Mouse (Mus musculus): ENCODE measurements around the gene Ceacam20. TPM values are rescaled to one million over a fixed set of nuclear protein-coding genes. Genes with fewer than 3 reads are reported as not detected.
"Not testable (repeated sequence)": the region's sequence is repeated elsewhere in the genome, so short reads cannot be mapped to it uniquely, and the experiment has no call there.

The Ceacam20 gene
- polyA plus RNA-seq, 1 experiment: 1.6 TPM

DNA sequence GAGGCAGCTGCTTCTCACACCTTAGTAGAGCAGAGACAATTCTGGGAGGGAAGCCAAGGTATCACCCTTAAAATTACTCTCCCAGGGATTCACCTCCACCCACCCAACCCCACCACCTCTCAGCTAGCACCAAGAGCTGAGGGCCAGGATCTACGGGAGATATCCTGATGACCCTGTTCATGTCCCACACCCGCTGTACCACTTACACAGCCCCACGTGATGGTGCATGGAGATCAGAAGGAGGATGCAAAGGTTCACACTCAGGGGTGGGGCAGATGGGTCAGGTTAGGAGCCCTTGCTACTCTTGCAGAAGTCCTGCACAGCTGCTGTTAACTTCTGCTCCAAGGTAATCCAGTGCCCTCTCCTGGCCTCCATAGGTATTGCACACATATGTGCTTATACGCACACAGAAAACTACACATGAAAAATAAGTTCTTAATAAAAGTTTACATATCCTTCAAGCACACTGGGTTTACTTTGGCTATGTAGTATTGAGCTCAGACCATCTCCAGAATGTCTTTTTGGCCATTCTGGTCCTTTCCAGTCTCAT lies 4.4 kb downstream of the Ceacam20 start:
- Histone ChIP-seq H3K36me3 (ENCODE audit: control insufficient read depth, insufficient read depth, low read length) (no peaks in the 10 kb centered on the region), H3K4me3 (ENCODE audit: control insufficient read depth, low read depth, low read length) (no peak overlapping the region), H3K4me1 (ENCODE audit: control insufficient read depth, insufficient read depth, low read length) (no peaks in the 10 kb centered on the region), H3K27ac (ENCODE audit: control insufficient read depth, insufficient read depth, low read depth, low read length) (no peak overlapping the region), H3K27me3 (ENCODE audit: control insufficient read depth, insufficient read depth, low read length) (no peaks in the 10 kb centered on the region)
- peak; percentile 17; the same call in 1 of the 2 replicates for TF ChIP-seq CTCF (IDR thresholded peaks at IDR 0.05; ENCODE audit: control insufficient read depth, insufficient read depth, insufficient replicate concordance, low read depth, low read length)
- no peak for TF ChIP-seq POLR2A (IDR thresholded peaks at IDR 0.05; ENCODE audit: control insufficient read depth, low read depth, low read length)

DNA sequence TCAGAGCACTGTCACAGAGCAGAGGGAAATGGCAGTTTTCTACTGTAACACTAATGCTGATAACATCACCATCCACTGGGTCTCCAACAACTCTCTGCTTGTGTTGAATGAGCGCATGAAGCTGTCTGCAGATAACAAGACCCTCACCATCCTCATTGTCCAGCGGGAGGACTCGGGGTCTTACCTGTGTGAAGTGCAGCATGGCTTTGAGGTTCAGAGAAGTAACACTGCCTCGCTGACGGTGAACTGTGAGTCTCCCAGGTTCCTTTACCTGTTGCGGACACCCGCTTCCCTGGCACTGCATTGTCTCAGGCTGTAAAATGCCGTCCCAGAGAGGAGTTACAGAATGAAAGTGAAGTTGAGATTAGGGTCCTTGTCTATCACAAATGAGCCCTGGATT lies 5.0 kb downstream of the Ceacam20 start:
- Histone ChIP-seq H3K27me3 (ENCODE audit: control insufficient read depth, insufficient read depth, low read length) (no peaks in the 10 kb centered on the region), H3K27ac (ENCODE audit: control insufficient read depth, insufficient read depth, low read depth, low read length) (no peak overlapping the region), H3K4me3 (ENCODE audit: control insufficient read depth, low read depth, low read length) (no peak overlapping the region), H3K4me1 (ENCODE audit: control insufficient read depth, insufficient read depth, low read length) (no peaks in the 10 kb centered on the region), H3K36me3 (ENCODE audit: control insufficient read depth, insufficient read depth, low read length) (no peaks in the 10 kb centered on the region)
- TF ChIP-seq CTCF (IDR thresholded peaks at IDR 0.05; ENCODE audit: control insufficient read depth, insufficient read depth, insufficient replicate concordance, low read depth, low read length) (no peak), POLR2A (IDR thresholded peaks at IDR 0.05; ENCODE audit: control insufficient read depth, low read depth, low read length) (no peak)

DNA sequence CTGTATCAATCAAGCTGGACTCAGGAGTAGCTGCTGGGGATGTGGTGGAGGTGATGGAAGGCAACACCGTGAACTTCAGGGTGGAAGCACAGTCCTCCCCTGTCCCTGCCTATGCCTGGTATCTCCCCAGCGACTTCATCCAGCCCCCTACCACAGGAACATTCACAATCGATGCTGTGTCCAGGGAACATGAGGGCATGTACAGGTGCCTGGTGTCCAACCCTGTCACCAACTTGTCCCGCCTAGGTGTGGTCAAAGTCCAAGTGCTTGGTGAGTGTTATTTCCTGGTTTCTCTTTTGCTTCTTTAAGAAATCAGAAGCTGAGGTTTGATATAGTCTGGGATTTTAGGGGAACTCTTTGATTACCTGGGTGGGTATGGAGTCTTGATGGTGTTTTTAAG lies 6.3 kb downstream of the Ceacam20 start:
- Histone ChIP-seq H3K4me1 (ENCODE audit: control insufficient read depth, insufficient read depth, low read length) (no peaks in the 10 kb centered on the region), H3K36me3 (ENCODE audit: control insufficient read depth, insufficient read depth, low read length) (no peaks in the 10 kb centered on the region), H3K4me3 (ENCODE audit: control insufficient read depth, low read depth, low read length) (no peak overlapping the region), H3K27ac (ENCODE audit: control insufficient read depth, insufficient read depth, low read depth, low read length) (no peak overlapping the region), H3K27me3 (ENCODE audit: control insufficient read depth, insufficient read depth, low read length) (no peaks in the 10 kb centered on the region)
- TF ChIP-seq POLR2A (IDR thresholded peaks at IDR 0.05; ENCODE audit: control insufficient read depth, low read depth, low read length) (no peak), CTCF (IDR thresholded peaks at IDR 0.05; ENCODE audit: control insufficient read depth, insufficient read depth, insufficient replicate concordance, low read depth, low read length) (no peak)

DNA sequence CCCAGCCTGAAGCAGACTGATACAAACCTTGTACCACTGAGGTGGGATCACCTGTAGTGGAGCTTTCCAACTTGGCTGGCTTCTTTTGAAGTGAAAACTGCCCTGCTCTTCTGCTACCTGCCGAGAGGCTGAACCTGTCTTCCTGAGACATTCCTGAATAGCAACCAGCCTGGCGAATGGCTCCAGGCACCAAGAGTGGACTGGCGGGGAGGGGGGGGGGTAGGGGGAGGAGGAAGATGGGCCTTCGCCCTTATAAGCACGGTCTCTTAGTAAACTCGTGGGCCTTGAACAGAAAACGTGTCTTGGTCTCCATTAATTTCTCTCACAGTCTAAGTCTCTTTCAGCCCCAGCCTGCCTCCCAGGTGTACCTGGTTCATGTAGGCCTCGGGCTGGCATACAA lies 26.0 kb downstream of the Ceacam20 start, which contains the start of gene Nlrp9b:
TSS of gene Nlrp9b (plus strand) at position 301 of the 400 bp plus-strand sequence.
- H3K4me1 ChIP-seq (ENCODE audit: control insufficient read depth, insufficient read depth, low read length); H3K36me3 ChIP-seq (ENCODE audit: control insufficient read depth, insufficient read depth, low read length); H3K27ac ChIP-seq (ENCODE audit: control insufficient read depth, insufficient read depth, low read depth, low read length): not testable (repeated sequence)

DNA sequence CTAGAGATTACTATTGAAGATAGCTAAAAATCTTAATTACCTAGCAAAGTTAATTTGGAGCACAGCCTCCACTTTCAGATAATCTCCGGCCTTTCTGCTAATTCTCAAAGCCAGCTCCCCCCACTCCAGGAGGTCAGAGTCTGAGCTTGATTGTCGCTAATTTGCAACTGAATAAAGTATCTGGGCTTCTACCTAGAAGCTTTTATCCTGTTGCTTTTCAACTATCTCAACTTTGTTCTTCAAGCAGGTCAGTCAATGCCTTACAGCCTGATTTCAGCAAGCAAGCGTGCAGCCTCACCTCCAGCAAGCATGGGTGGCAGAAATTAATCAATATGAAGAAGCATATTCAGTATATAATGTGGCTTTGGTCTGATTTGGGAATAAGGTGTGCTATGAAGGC lies 31.5 kb downstream of the Ceacam20 start:
- not testable (repeated sequence) for H3K27ac ChIP-seq (ENCODE audit: control insufficient read depth, insufficient read depth, low read depth, low read length); H3K27me3 ChIP-seq (ENCODE audit: control insufficient read depth, insufficient read depth, low read length); H3K36me3 ChIP-seq (ENCODE audit: control insufficient read depth, insufficient read depth, low read length); H3K4me1 ChIP-seq (ENCODE audit: control insufficient read depth, insufficient read depth, low read length); H3K4me3 ChIP-seq (ENCODE audit: control insufficient read depth, low read depth, low read length)

More for the DNA sequence above, 26.0 kb downstream of the Ceacam20 start, which contains the start of gene Nlrp9b:
- H3K4me3 ChIP-seq (ENCODE audit: control insufficient read depth, low read depth, low read length); H3K27me3 ChIP-seq (ENCODE audit: control insufficient read depth, insufficient read depth, low read length): not testable (repeated sequence)

DNA sequence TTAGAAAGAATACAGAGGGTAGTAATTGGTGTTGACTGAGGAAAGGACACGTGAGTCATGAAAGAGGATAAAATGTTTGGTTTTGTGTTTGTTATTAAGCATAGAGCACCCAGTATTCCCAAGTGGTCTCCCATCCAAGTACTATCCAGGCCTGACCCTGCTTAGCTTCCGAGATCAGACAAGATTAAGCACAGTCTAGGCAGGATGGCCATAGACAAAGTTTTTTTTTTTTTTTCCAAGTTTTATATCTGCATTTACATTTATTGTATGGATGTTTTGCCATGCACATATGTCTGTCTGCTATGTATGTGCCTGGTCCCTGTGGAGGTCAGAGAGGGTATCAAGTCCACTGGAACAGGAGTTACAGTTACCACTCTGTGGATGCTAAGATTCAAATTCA lies 44.8 kb downstream of the Ceacam20 start:
- Histone ChIP-seq H3K4me1 (ENCODE audit: control insufficient read depth, insufficient read depth, low read length) (no peaks in the 10 kb centered on the region), H3K27me3 (ENCODE audit: control insufficient read depth, insufficient read depth, low read length) (no peaks in the 10 kb centered on the region), H3K27ac (ENCODE audit: control insufficient read depth, insufficient read depth, low read depth, low read length) (no peak overlapping the region), H3K36me3 (ENCODE audit: control insufficient read depth, insufficient read depth, low read length) (no peaks in the 10 kb centered on the region), H3K4me3 (ENCODE audit: control insufficient read depth, low read depth, low read length) (no peak overlapping the region)
- TF ChIP-seq CTCF (IDR thresholded peaks at IDR 0.05; ENCODE audit: control insufficient read depth, insufficient read depth, insufficient replicate concordance, low read depth, low read length) (no peak), POLR2A (IDR thresholded peaks at IDR 0.05; ENCODE audit: control insufficient read depth, low read depth, low read length) (no peak)

Other genes starting within 250 kb of the Ceacam20 start
- gene Tomm40, start 250.0 kb upstream of the Ceacam20 start, polyA plus RNA-seq (2012; rRNA removed): 36.8 and 38.3 TPM in 2 replicates
- gene Nectin2, start 214.9 kb upstream of the Ceacam20 start, polyA plus RNA-seq (2012; rRNA removed): 69.1 and 71.8 TPM in 2 replicates
- gene Bcam, start 194.4 kb upstream of the Ceacam20 start, polyA plus RNA-seq (2012; rRNA removed): 4.5 and 7.5 TPM in 2 replicates
- gene Cblc, start 168.6 kb upstream of the Ceacam20 start, polyA plus RNA-seq (2012; rRNA removed): 0.82 TPM in 1 of 2 replicates, not detected in the other
- 4.4 and 5.9 TPM in 2 replicates for gene Bcl3, start 142.6 kb upstream of the Ceacam20 start, polyA plus RNA-seq (2012; rRNA removed)
- 0.21 and 0.42 TPM in 2 replicates for gene Gm19345, start 113.4 kb upstream of the Ceacam20 start, polyA plus RNA-seq (2012; rRNA removed)
- gene Ceacam16, start 104.1 kb upstream of the Ceacam20 start, polyA plus RNA-seq (2012; rRNA removed): 0.32 and 0.37 TPM in 2 replicates
- not detected in 2 replicates for gene Ceacam19, start 77.4 kb upstream of the Ceacam20 start, polyA plus RNA-seq (2012; rRNA removed)
- 5.5 and 6.1 TPM in 2 replicates for gene Pvr, start 44.3 kb upstream of the Ceacam20 start, polyA plus RNA-seq (2012; rRNA removed)
- gene Igsf23, start 14.7 kb upstream of the Ceacam20 start, polyA plus RNA-seq (2012; rRNA removed): 0.30 and 0.36 TPM in 2 replicates
- gene Nlrp9b, start 26.1 kb downstream of the Ceacam20 start, polyA plus RNA-seq (2012; rRNA removed): 0.17 and 0.35 TPM in 2 replicates
- not detected in 2 replicates for gene Vmn1r91, start 134.3 kb downstream of the Ceacam20 start, polyA plus RNA-seq (2012; rRNA removed)
- not detected in 2 replicates for gene Gm16442, start 157.2 kb downstream of the Ceacam20 start, polyA plus RNA-seq (2012; rRNA removed)
- not detected in 2 replicates for gene Vmn1r93, start 173.7 kb downstream of the Ceacam20 start, polyA plus RNA-seq (2012; rRNA removed)
- gene Vmn1r94, start 203.0 kb downstream of the Ceacam20 start, polyA plus RNA-seq (2012; rRNA removed): not detected in 2 replicates
- gene Vmn1r95, start 228.3 kb downstream of the Ceacam20 start, polyA plus RNA-seq (2012; rRNA removed): not detected in 2 replicates
- not detected in 2 replicates for gene Gm6164, start 240.2 kb downstream of the Ceacam20 start, polyA plus RNA-seq (2012; rRNA removed)

Data from testis, adult 2 months (tissue).